Comparison of ENCODE assay signal across 16 mouse cellular contexts in genomic region chr17:45867727-45868126, GRCm38 (mm10).
DNase-seq lines count a peak whose midpoint lies in the region; ATAC-seq and TF ChIP-seq lines count a peak whose summit lies in the region.
"Had no signal": no experiment of that assay in that cellular context is flagged by ENCODE, and none has a peak within 500 bp of the region (broad histone marks: within the 10 kb centered on the region; RNA-seq: fewer than 3 reads in every experiment).

No protein-coding gene starts in this region.

- peaks cover 4% of the 10 kb centered on the region; the same call in 1 of the 2 replicates for H3K27me3 ChIP-seq in intestine, embryonic 14.5 days (replicated peaks; ENCODE audit: control insufficient read depth, insufficient read depth, low read length)
- H3K27me3 ChIP-seq in intestine, embryonic 15.5 days (replicated peaks) = no peaks in the 10 kb centered on the region
- H3K27me3 ChIP-seq in C2C12 (ENCODE audit: control insufficient read depth, insufficient read depth, insufficient read length) = no peaks in the 10 kb centered on the region
- H3K27me3 ChIP-seq in limb, embryonic 14.5 days (ENCODE audit: control insufficient read depth, insufficient read depth, low read length) = no peaks in the 10 kb centered on the region; the same call in 1 of the 2 replicates

- no peaks in the 10 kb centered on the region for H3K79me2 ChIP-seq in C2C12 (ENCODE audit: control insufficient read depth, insufficient read depth)

- H3K36me3 ChIP-seq in intestine, embryonic 14.5 days (ENCODE audit: control insufficient read depth, insufficient read depth, low read length) = no peaks in the 10 kb centered on the region
- no peaks in the 10 kb centered on the region for H3K36me3 ChIP-seq in intestine, embryonic 15.5 days
- no peaks in the 10 kb centered on the region for H3K36me3 ChIP-seq in C2C12 (ENCODE audit: control insufficient read depth, insufficient read depth)
- H3K36me3 ChIP-seq in limb, embryonic 14.5 days (ENCODE audit: control insufficient read depth, insufficient read depth, low read length) = no peaks in the 10 kb centered on the region
- H3K36me3 ChIP-seq: liver, embryonic 12.5 days; neural tube, embryonic 12.5 days had no signal

- no peak for TF ChIP-seq CTCF in gastrocnemius, adult 2 months (IDR thresholded peaks at IDR 0.05)
- TF ChIP-seq CTCF in C2C12 (IDR thresholded peaks at IDR 0.05; ENCODE audit: control insufficient read depth, insufficient read depth, insufficient read length) = no peak

- no peak overlapping the region for H3K4me2 ChIP-seq in intestine, embryonic 14.5 days (ENCODE audit: low read length)
- H3K4me2 ChIP-seq in intestine, embryonic 15.5 days (replicated peaks) = no peak overlapping the region
- no peak overlapping the region for H3K4me2 ChIP-seq in limb, embryonic 14.5 days (replicated peaks; ENCODE audit: low read depth, low read length, severe bottlenecking)
- H3K4me2 ChIP-seq: liver, embryonic 12.5 days; neural tube, embryonic 12.5 days had no signal

- peak; percentile 69 for DNase-seq in gastrocnemius, adult 2 months
- no peak for DNase-seq in gastrocnemius, adult 8-10 months (ENCODE audit: low spot score in 2 of 2)
- DNase-seq in intestine, embryonic 14.5 days (ENCODE audit: low spot score) = no peak
- DNase-seq in limb, embryonic 14.5 days (ENCODE audit: low spot score) = no peak
- no peak for DNase-seq in cerebellum, postnatal 14 days
- DNase-seq in frontal cortex, adult 2 months (ENCODE audit: extremely low spot score in 1 of 2, low spot score in 1 of 2) = no peak
- DNase-seq: cerebellum, adult 11-12 months; left cerebral cortex, postnatal 4 days; right cerebral cortex, postnatal 14 days; thymus, adult 18-20 months had no signal

- no peak for TF ChIP-seq POLR2A in limb, embryonic 14.5 days (IDR thresholded peaks at IDR 0.05; ENCODE audit: borderline replicate concordance, extremely low read depth, insufficient read depth, insufficient read length)

- H3K9ac ChIP-seq in intestine, embryonic 14.5 days (ENCODE audit: low read length) = no peak overlapping the region
- H3K9ac ChIP-seq in intestine, embryonic 15.5 days = no peak overlapping the region
- no peak overlapping the region for H3K9ac ChIP-seq in limb, embryonic 14.5 days (ENCODE audit: low read depth, low read length, severe bottlenecking)
- H3K9ac ChIP-seq: liver, embryonic 12.5 days; neural tube, embryonic 12.5 days had no signal

- 0 out of 2 replicates have a peak, but pooled peaks cover 7% of the 10 kb centered on the region for H3K9me3 ChIP-seq in intestine, embryonic 14.5 days (ENCODE audit: control insufficient read depth, low read length)
- no peaks in the 10 kb centered on the region for H3K9me3 ChIP-seq in intestine, embryonic 15.5 days
- no peaks in the 10 kb centered on the region for H3K9me3 ChIP-seq in limb, embryonic 14.5 days (ENCODE audit: control insufficient read depth, low read length)
- H3K9me3 ChIP-seq: liver, embryonic 12.5 days; neural tube, embryonic 12.5 days had no signal

- 61% methylated on average over 5 of the region's 5 CpGs for WGBS in intestine, embryonic 14.5 days
- 66% methylated on average over 5 of the region's 5 CpGs for WGBS in intestine, embryonic 15.5 days
- WGBS in limb, embryonic 14.5 days = 69% methylated on average over 4 of the region's 5 CpGs

- no peaks in the 10 kb centered on the region for H3K79me3 ChIP-seq in C2C12 (ENCODE audit: low read depth)

- intact Hi-C loops in gastrocnemius, adult 2 months (cut with DNase I) = no loop called here

- peak overlapping the region; percentile 7; the same call in 1 of the 2 replicates for H3K4me3 ChIP-seq in gastrocnemius, adult 2 months
- no peak overlapping the region for H3K4me3 ChIP-seq in intestine, embryonic 14.5 days (ENCODE audit: low read depth, low read length)
- H3K4me3 ChIP-seq in intestine, embryonic 15.5 days (replicated peaks) = no peak overlapping the region
- H3K4me3 ChIP-seq in C2C12 (ENCODE audit: insufficient read depth, poor library complexity, severe bottlenecking) = no peak overlapping the region
- H3K4me3 ChIP-seq in limb, embryonic 14.5 days (replicated peaks; ENCODE audit: low read length) = no peak overlapping the region
- H3K4me3 ChIP-seq: liver, embryonic 12.5 days; neural tube, embryonic 12.5 days had no signal

- peak overlapping the region; percentile 46 for H3K27ac ChIP-seq in gastrocnemius, adult 2 months
- H3K27ac ChIP-seq in intestine, embryonic 14.5 days (ENCODE audit: low read depth) = peak overlapping the region; percentile 25; the same call in 1 of the 2 replicates
- no peak overlapping the region for H3K27ac ChIP-seq in intestine, embryonic 15.5 days
- no peak overlapping the region for H3K27ac ChIP-seq in limb, embryonic 14.5 days (replicated peaks; ENCODE audit: low read depth, low read length)
- H3K27ac ChIP-seq: hindbrain, postnatal 0 days; liver, embryonic 12.5 days; neural tube, embryonic 12.5 days had no signal

- H3ac ChIP-seq in C2C12 (ENCODE audit: control insufficient read depth, insufficient read length, low read depth) = peak overlapping the region; percentile 9

- ATAC-seq in intestine, embryonic 14.5 days (replicated peaks; ENCODE audit: low FRiP score, low TSS enrichment, low read depth) = no peak
- ATAC-seq in intestine, embryonic 15.5 days = no peak
- 0 out of 2 replicates have a peak, but pooled peaks have one; percentile 23 for ATAC-seq in limb, embryonic 14.5 days (ENCODE audit: low FRiP score, low read depth)
- ATAC-seq: forebrain, embryonic 16.5 days; hindbrain, postnatal 0 days; liver, embryonic 12.5 days had no signal

- H3K4me1 ChIP-seq in intestine, embryonic 14.5 days (replicated peaks; ENCODE audit: control insufficient read depth, insufficient read depth, low read length) = peaks cover 38% of the 10 kb centered on the region
- peaks cover 53% of the 10 kb centered on the region for H3K4me1 ChIP-seq in intestine, embryonic 15.5 days (replicated peaks)
- H3K4me1 ChIP-seq in limb, embryonic 14.5 days (ENCODE audit: control insufficient read depth, insufficient read depth, low read length) = peaks cover 18% of the 10 kb centered on the region

TF ChIP-seq in C2C12, 6 proteins besides CTCF, POLR2A, EP300 and RAD21:
- TF ChIP-seq MAX (IDR thresholded peaks at IDR 0.05) = no peak
- TF ChIP-seq MYOG (IDR thresholded peaks at IDR 0.05; ENCODE audit: control insufficient read depth, extremely low read depth, insufficient read length) = no peak
- TF ChIP-seq USF1 (IDR thresholded peaks at IDR 0.05; ENCODE audit: low read depth) = no peak
- no peak for TF ChIP-seq CEBPB (IDR thresholded peaks at IDR 0.05; ENCODE audit: low read depth)
- no peak for TF ChIP-seq MYOD1 (IDR thresholded peaks at IDR 0.05; ENCODE audit: control insufficient read depth, insufficient read length, low read depth)
- TF ChIP-seq FOSL1 (IDR thresholded peaks at IDR 0.05; ENCODE audit: insufficient read depth, low read length, poor library complexity, severe bottlenecking) = no peak
TF ChIP-seq in C2C12: peak in this region for 0.

Comparison
In these comparisons a context has a peak if more than half of its experiments do, and no peak if none do; other contexts are left out.
1. H3K27ac ChIP-seq: peak in gastrocnemius, adult 2 months (single experiment) and intestine, embryonic 14.5 days (single experiment); none in intestine, embryonic 15.5 days (single experiment) and limb, embryonic 14.5 days (single experiment).